Mouse (Mus musculus) ES-Bruce4 (cell line): Measurements from ENCODE around the gene Abcc4.

Experiments
- EP300 ChIP-seq: IDR thresholded peaks from 2 replicates; pipeline ENCODE4 v1.6.1; 2011; ENCODE audit warnings: low read depth, low read length; ENCODE audit not compliant: insufficient read depth
- POLR2A ChIP-seq: IDR thresholded peaks from one replicate; pipeline ENCODE4 v1.8.1; 2011; ENCODE audit warnings: low read length; ENCODE audit not compliant: insufficient read depth

DNA sequence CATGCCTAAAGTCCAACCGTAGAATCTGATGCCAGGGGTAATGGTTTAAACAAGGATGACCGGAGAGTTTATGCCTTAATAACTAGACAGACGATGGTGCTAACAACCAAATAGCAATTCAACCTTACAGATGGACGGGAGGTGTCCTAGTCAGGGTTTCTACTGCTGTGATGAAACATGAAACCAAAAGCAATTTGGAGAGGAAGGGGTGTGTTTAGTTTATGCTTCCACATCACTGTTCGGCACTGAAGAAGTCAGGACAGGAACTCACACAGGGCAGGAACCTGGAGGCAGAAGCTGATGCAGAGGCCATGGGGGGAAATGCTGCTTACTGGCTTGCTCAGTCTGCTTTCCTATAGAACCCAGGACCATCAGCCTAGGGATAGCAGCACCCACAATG lies 6.1 kb downstream of the Abcc4 start:
- TF ChIP-seq EP300, result no peak
- TF ChIP-seq POLR2A, result no peak
